Mouse (Mus musculus): ENCODE data around the gene Il15.
A peak's percentile ranks its signal among the peaks of the same experiment; 100 is the strongest.

Il15 gene

DNA sequence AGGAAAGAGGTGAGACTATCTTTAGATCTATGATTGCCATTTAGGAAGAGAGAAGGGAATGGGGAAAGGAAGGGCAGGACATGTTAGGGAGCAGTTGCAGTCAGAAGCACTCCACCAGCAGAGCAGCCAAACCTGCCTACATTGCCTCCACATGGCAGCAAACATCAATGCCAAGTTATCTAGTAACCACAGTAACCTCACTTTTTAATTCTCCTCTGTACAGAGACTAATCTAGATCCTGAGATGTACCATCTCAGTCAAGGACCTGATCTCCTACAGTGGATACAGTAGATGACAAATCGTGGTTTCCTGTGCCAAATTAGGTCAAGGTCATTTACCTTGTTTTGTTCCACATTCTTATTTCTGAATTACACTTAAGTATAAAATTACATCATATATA, 42.0 kb downstream of the Il15 start:
- DNase-seq (ENCODE audit: low spot score in 2 of 2) = no peak

- DNase-seq (ENCODE audit: low spot score in 2 of 2) = no peak
Measured at GRCm38 (mm10) chr8:82356091-82356490, 46.9 kb downstream of the Il15 start.

- DNase-seq (ENCODE audit: low spot score in 2 of 2) = no peak
Measured at GRCm38 (mm10) chr8:82351268-82351943, 51.6 kb downstream of the Il15 start.

DNA sequence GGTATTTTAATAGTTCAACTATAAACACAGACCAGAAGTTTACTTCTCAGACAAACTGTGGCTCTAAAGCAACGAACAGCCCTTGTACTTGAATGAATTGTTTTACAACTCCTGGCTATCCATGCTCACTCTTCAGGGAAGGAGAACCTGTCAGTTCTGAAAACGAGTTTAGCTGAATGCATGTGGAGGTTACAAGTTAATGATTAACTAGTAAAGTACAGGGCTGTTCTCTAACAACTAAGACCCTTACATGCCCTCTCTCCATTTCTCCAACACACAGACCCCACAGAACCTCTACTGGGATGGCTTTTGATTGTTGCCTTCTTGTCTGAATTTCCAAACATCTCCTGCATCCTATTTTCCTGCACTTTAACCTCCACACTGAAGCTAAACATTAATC, 53.7 kb downstream of the Il15 start:
- DNase-seq (ENCODE audit: low spot score in 2 of 2) = no peak

- no peak for DNase-seq (ENCODE audit: low spot score in 2 of 2)
Measured at GRCm38 (mm10) chr8:82346485-82346884, 56.5 kb downstream of the Il15 start.

DNA sequence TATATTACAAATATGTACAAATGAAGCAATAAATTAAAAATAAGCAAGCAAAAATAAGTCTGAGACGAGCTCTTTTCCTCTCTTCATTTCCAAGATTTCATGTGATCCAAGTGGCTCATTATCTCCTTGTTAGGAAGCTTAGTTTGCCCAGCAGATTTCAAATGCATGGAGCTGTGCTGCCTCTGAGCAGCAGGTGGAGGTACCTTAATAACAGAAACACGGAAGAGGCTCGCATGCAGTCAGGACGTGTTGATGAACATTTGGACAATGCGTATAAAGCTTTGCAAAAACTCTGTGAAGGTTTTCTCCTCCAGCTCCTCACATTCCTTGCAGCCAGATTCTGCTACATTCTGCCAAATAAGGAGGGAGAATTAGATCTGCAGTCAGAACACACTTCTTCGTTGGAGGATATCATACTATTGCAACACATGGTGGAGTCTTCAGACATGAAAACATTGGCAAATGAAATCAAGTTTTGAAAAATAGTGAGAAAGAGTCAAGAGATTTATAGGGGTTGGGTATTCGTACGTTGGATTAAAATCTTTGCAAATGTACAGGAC, 71.3 kb downstream of the Il15 start:
- peak in 1 of 2 experiments; percentile 19 for DNase-seq (ENCODE audit: low spot score in 2 of 2)

GRCm38 (mm10) chr8:82327986-82328652, 74.9 kb downstream of the Il15 start:
- DNase-seq (ENCODE audit: low spot score in 2 of 2) = peak; percentile 23 to 26

- no peak for DNase-seq (ENCODE audit: low spot score in 2 of 2)
Measured at GRCm38 (mm10) chr8:82326061-82326460, 77.0 kb downstream of the Il15 start.

GRCm38 (mm10) chr8:82325586-82325985, 77.4 kb downstream of the Il15 start:
- no peak for DNase-seq (ENCODE audit: low spot score in 2 of 2)

- DNase-seq (ENCODE audit: low spot score in 2 of 2) = no peak
Measured at GRCm38 (mm10) chr8:82317446-82317845, 85.6 kb downstream of the Il15 start.

GRCm38 (mm10) chr8:82306424-82306823, 96.6 kb downstream of the Il15 start:
- DNase-seq (ENCODE audit: low spot score in 2 of 2) = no peak

DNA sequence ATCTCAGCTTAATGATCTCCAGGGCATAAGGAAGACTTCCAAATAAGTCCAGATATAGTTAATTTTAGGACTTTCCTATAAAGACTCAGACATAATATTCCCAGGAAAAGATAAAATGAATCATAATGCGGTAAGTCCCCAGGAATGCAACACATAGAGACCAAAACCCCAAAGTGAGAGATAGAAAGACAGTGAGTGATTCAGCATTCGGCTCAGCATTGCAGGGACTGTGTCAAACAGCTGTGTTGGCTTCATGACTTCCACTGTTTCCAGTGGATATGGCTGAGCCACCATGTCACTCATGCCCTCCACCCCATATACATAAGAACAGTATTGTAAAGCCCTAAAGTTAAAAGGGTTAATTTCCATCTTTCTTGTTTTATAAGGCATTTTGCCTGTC, 106.8 kb downstream of the Il15 start:
- no peak for DNase-seq (ENCODE audit: low spot score in 2 of 2)

DNA sequence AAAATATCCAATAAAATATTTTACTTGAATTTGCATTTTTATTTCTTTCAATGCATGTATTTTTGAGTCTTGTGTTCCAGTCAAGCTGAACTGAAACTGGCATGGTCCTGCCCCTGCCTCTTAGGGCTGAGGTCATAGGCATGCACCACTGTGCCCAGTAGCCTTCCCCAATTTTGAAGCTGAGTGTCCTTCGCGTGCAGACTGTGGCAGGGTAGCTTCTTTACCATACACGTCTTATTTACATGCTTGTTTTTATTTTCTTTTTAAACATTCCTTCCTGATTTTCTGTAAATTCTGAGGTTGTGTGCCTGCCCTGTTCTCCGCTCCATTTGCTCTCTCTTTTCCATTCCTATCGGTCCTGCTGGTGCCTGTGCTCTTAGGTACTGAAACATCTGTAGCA, 111.4 kb downstream of the Il15 start:
- DNase-seq (ENCODE audit: low spot score in 2 of 2) = no peak

DNA sequence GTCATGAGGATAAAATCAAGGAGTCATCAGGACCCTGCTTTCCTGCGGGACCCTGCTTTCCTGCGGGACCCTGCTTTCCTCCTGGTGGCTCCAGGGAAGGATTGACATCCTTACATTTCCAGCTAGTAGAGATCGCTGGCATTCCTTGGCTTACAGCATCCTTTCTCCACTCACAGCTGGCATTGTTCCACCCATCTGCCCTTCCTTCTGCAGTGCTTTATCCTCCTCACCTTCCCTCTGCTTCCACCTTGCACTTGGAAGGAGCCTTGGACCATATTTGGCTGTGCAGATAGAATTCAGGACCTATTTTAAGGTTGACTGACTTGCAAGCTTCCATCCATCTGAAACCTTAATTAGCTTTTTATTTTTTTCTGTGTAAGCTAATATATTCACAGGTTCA, 117.2 kb downstream of the Il15 start:
- DNase-seq (ENCODE audit: low spot score in 2 of 2) = no peak

DNA sequence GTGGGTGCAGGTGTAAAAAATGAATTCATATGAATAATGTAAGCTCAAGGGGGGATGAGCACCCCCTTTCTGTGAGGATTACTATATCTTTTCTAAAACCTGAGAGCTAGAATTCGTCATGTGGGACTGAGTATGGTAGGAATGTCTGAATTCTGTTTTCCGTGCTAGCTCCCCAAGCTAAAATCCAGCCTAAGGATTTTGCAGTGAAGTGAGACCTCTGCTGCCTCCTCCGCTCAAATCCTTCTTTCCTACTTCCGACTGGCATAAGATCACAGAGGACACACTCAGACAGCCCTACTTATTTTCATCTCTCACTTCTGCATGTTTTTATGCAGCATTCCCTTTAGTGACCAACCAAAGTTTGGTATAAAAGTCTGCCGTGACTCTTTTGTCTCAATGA, 121.0 kb downstream of the Il15 start:
- DNase-seq (ENCODE audit: low spot score in 2 of 2) = no peak

All from right cerebral cortex, postnatal 10 days (tissue).